Mouse (Mus musculus) lung, embryonic 16.5 days (tissue): ENCODE data around the gene Tnnt3. TPM values are rescaled to one million over a fixed set of nuclear protein-coding genes. Genes with fewer than 3 reads are reported as not detected.

Experiments used
- ATAC-seq: fragments of 200-750 bp; cut with Nextera tagmentation; 2 replicates; pipeline ENCODE4 v1.8.0; 2017; ENCODE audit warnings: low read depth, mild to moderate bottlenecking, moderate library complexity
- H3K27ac ChIP-seq: fragments of 300-500 bp; sonication (generic); 2 replicates; pipeline ENCODE4 v1.5.1; 2014; ENCODE audit warnings: mild to moderate bottlenecking, control low read depth, low read length
- H3K27me3 ChIP-seq: fragments of 300-500 bp; sonication (generic); 2 replicates; pipeline ENCODE4 v1.6.1; 2014; ENCODE audit warnings: low read depth, low read length, mixed read lengths; ENCODE audit not compliant: control insufficient read depth, insufficient read depth
- H3K36me3 ChIP-seq: fragments of 300-500 bp; sonication (generic); 2 replicates; pipeline ENCODE4 v1.6.1; 2014; ENCODE audit warnings: low read length; ENCODE audit not compliant: control insufficient read depth, insufficient read depth
- H3K4me1 ChIP-seq: fragments of 300-500 bp; sonication (generic); replicated peaks from 2 replicates; pipeline ENCODE4 v1.6.1; 2014; ENCODE audit warnings: low read length, mixed read lengths; ENCODE audit not compliant: control insufficient read depth, insufficient read depth
- H3K4me2 ChIP-seq: fragments of 300-500 bp; sonication (generic); 2 replicates; pipeline ENCODE4 v1.6.1; 2014; ENCODE audit warnings: low read depth, low read length, control low read depth
- H3K4me3 ChIP-seq: fragments of 300-500 bp; sonication (generic); 2 replicates; pipeline ENCODE4 v1.5.1; 2014; ENCODE audit warnings: mild to moderate bottlenecking, low read length, control low read depth
- H3K9ac ChIP-seq: fragments of 300-500 bp; sonication (generic); 2 replicates; pipeline ENCODE4 v1.6.1; 2014; ENCODE audit warnings: low read length, control low read depth
- H3K9me3 ChIP-seq: fragments of 300-500 bp; sonication (generic); 2 replicates; pipeline ENCODE4 v1.6.1; 2016; ENCODE audit warnings: low read length; ENCODE audit not compliant: control insufficient read depth
- WGBS: fragments of 180-500 bp; shearing (Covaris S2); extraction: QIAGEN DNeasy Blood & Tissue Kit; methylation state at CpG from one replicate; pipeline ENCODE4 v1.1.7; 2014; 5-methylcytosine and 5-hydroxymethylcytosine counted together
- polyA plus RNA-seq: library from polyadenylated mRNA; unstranded; fragments of >200 nt; fragmentation: Nextera tagmentation; extraction: Ambion mirVana; gene quantifications from 2 replicates; pipeline ENCODE4 v1.2.1, GENCODE M21; 2015

Gene Tnnt3
- polyA plus RNA-seq, 1 experiment from 2014 or later: 17.9 TPM

DNA sequence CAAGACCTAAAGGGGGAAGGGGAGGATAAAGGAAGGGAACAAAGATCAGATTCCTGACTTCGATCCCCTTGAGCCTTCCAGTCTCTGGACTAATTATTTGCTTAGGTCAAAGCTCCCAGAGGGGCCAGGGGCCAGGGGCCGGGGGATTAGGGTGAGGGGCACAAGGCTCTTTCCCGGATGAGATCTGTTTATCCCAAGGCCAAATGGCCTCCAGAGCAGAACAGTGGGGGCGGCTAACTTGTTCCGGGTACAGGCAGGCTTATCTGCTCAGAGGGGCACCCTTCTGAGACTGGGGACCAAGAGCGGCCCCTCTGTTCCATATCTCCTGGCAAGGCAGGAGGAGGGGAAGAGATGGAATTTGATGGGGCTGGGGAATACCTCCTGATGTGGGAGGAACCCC, 59.1 kb downstream of the Tnnt3 start:
- ATAC-seq: no peak
- Histone ChIP-seq H3K4me1 (peaks cover 45% of the 10 kb centered on the region), H3K9me3 (no peaks in the 10 kb centered on the region), H3K9ac (no peak overlapping the region), H3K36me3 (no peaks in the 10 kb centered on the region), H3K27me3 (no peaks in the 10 kb centered on the region), H3K4me2 (no peak overlapping the region), H3K4me3 (no peak overlapping the region), H3K27ac (no peak overlapping the region)
- WGBS: 39% methylated on average over 6 of the region's 6 CpGs

DNA sequence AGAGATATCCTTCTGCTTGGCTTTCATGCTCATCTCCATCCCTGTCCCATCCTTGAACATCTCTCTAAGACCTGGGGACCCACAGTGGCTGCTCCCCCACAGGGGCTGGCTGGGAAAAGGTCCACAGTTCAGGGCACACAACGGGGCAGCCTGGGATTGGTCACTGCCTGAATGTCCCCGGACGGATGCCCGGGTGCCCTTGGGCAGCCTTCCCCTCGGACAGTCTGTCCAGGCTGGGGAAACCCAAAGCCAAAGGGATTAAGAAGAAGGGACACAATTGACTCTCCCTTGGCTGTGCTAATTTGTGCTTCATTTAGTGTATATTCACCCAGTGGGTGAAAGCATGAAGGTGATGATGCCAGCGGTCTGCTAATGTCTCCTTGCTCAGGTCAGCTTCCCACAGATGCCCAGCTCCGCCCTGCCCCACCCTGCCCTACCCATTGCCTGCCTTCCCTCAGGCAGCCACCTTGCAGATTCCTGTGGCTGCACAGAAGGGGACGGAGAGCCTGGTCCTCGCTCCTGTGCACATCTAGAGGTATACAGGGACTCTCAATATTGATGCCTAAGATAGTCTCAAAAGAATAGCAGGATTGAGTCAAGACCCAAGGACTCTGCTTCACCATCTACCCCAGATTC, 60.0 kb downstream of the Tnnt3 start:
- Histone ChIP-seq H3K9me3 (no peaks in the 10 kb centered on the region), H3K4me1 (peaks cover 40% of the 10 kb centered on the region), H3K9ac (no peak overlapping the region), H3K4me2 (no peak overlapping the region), H3K27ac (no peak overlapping the region), H3K27me3 (no peaks in the 10 kb centered on the region), H3K4me3 (no peak overlapping the region), H3K36me3 (no peaks in the 10 kb centered on the region)
- WGBS: 95% methylated on average over 9 of the region's 9 CpGs
- no peak for ATAC-seq

DNA sequence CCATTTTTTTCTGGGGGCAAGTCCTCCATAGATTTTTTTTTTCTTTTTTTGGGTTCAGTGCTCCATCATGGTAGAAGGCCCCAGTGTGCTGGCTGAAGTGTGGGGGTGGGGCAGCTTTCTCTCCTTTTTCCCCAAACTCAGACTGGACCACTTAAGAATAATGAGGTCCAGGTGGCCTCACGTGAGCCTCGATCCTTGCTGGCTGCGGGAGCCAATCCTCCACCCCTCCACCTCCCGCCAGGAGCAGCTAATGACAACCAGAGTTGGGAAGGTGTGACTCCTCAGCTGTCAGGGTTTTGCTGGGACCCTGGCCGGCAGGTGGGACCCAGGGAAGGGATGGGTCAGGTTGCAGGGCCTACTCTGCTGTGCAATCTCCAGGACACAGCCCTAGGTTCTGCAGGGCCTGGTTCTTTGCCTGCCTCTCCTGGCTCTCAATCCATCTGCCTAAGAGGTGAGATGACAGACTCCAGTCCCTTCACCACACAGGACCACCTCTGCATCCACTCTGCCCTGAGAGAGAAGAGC, 61.1 kb downstream of the Tnnt3 start:
- Histone ChIP-seq H3K9ac (no peak overlapping the region), H3K4me2 (no peak overlapping the region), H3K27me3 (no peaks in the 10 kb centered on the region), H3K4me1 (peaks cover 36% of the 10 kb centered on the region), H3K4me3 (no peak overlapping the region), H3K27ac (no peak overlapping the region), H3K9me3 (no peaks in the 10 kb centered on the region), H3K36me3 (no peaks in the 10 kb centered on the region)
- 52% methylated on average over 5 of the region's 5 CpGs for WGBS
- ATAC-seq: no peak

DNA sequence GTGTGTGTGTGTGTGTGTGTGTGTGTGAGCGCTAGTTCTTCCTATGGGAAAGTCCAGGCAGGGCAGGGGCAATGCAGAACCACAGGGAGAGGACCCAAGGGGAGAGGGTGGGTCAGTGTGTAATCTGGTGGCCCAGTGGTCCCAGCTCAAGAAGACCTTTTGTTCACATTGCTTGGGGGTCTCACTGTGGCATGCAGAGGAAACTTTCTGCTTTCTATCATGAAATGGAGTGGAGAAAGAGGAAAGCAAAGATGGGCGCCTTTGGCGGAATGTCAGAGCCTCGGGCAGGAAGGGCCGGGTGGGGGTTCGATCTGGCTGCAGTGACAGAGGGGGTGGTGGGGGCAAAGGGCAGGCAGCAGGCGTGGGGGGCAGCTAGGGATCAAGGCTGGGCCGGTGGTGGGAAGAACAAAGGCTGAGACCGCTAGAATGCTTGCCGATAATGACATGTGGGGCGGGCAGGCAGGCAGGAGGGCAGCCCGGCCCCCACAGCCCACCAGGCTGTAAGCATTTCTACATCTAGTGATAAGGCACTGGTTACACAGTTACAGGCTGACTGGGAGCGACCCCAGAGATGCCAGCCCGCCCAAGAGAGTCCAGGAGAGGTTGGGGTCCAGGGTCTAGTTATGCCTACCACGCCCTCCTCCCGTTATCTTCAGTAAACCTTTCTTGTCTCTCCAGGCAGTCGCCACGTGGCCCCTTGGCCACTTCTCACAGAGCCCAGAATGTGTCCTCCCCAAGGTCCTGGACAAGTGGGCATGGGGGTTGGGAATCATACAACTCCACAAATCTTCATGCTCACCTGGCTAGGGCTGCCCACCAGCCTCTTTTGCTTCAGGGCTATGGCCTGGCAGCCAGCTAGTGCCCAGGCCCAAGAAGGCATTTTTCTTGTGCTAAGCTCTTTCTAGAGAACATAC, 62.6 kb downstream of the Tnnt3 start:
- Histone ChIP-seq H3K4me3 (no peak overlapping the region), H3K27ac (peak overlapping the region; percentile 56), H3K9me3 (no peaks in the 10 kb centered on the region), H3K27me3 (no peaks in the 10 kb centered on the region), H3K4me2 (no peak overlapping the region), H3K4me1 (peaks cover 42% of the 10 kb centered on the region), H3K36me3 (no peaks in the 10 kb centered on the region), H3K9ac (0 out of 2 replicates have a peak overlapping the region, but pooled peaks have one; percentile 12)
- peak; percentile 39; the same call in 1 of the 2 replicates for ATAC-seq
- 20% methylated on average over 18 of the region's 18 CpGs for WGBS

DNA sequence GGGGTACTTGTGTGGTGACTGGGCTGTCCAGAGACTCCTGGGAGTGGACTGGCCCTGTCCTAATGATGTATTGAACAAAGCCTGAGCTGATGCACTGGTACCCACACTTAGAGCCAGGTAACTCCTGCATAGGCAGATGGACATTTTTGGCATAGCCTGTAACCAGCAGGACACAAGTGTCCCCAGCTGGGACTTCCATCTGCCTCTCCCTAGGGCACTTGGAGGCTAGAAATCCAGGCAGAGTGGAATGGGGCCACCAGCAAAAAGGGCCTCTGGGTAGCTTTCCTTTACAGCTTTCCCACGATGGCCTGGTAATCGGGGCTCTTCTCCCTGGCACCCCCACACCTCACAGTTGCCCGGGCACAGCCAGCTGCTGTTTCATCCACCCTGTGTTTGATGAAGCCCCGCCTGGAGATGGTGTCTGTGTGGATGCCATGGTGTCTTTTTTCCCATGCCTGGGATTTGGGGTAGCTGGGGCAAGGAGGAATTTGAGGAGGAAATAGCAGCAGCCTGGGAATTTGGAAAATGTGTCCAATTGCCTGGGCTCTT, 63.3 kb downstream of the Tnnt3 start:
- no peaks in the 10 kb centered on the region for H3K27me3 ChIP-seq
- no peak for ATAC-seq
- H3K9me3 ChIP-seq: no peaks in the 10 kb centered on the region
- peaks cover 42% of the 10 kb centered on the region for H3K4me1 ChIP-seq
- 46% methylated on average over 4 of the region's 4 CpGs for WGBS
- no peak overlapping the region for H3K4me3 ChIP-seq
- H3K4me2 ChIP-seq: no peak overlapping the region
- no peaks in the 10 kb centered on the region for H3K36me3 ChIP-seq
- peak overlapping the region; percentile 56 for H3K27ac ChIP-seq
- H3K9ac ChIP-seq: no peak overlapping the region

DNA sequence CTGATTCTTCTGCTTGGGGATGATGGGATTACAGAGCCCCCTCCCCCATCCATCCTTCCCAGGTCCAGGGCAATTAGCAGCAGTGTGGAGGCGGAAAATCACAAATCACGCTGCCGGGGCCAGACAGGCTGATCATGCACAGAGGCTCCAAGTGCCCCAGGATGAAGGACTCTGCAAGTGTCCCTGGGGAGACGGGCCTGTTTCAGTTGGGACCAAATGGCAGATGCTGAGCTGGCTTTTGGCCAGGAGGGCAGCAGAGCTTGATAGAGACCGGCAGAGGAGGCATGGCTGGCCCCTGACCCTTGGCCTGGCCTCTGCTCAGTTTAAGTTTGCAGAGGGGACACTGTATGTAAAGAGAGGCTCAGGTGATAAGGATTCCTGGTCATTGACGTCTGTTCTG, 64.5 kb downstream of the Tnnt3 start:
- Histone ChIP-seq H3K4me2 (no peak overlapping the region), H3K27me3 (no peaks in the 10 kb centered on the region), H3K27ac (no peak overlapping the region), H3K4me1 (peaks cover 42% of the 10 kb centered on the region), H3K9ac (no peak overlapping the region), H3K4me3 (no peak overlapping the region), H3K36me3 (no peaks in the 10 kb centered on the region), H3K9me3 (no peaks in the 10 kb centered on the region)
- WGBS: 46% methylated on average over 6 of the region's 6 CpGs
- ATAC-seq: no peak

DNA sequence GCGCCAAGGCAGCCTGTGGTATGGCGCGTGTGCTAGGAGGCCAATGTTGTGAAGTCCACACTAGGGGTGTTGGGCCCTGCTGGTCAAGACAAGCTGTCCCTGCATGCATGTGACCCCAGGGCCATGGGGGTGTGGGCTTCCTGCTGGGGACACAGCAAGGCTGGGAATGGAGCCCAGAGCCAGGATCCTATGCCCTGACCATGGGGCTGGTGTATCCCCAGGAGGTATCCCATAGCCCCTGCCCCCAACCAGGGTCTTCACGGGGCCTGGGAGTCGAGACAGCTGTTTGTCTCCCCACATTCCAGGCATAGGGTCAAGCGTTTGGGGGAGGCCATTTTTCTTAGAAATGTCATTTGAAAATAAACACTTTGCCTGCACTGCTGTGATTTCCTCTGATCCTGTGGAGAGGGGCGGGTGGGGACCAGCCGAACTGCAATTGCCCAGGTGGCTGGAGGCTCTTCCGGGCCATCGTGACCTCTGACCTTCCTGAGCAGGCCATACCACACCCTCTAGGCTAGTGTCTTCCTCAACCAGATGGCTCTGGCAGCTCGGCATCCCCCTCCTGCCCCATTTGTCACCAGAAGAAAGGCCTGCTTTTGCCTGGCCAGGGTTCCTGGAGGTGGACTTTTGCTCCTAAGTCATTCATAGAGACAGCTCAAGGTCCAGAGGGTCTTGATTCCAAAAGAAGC, 66.5 kb downstream of the Tnnt3 start:
- no peaks in the 10 kb centered on the region for H3K9me3 ChIP-seq
- H3K36me3 ChIP-seq: no peaks in the 10 kb centered on the region
- H3K4me1 ChIP-seq: peaks cover 57% of the 10 kb centered on the region
- H3K4me3 ChIP-seq: no peak overlapping the region
- H3K4me2 ChIP-seq: no peak overlapping the region
- no peak overlapping the region for H3K9ac ChIP-seq
- peak; percentile 34 for ATAC-seq
- H3K27me3 ChIP-seq: no peaks in the 10 kb centered on the region
- WGBS: 31% methylated on average over 11 of the region's 11 CpGs
- peak overlapping the region; percentile 36 for H3K27ac ChIP-seq
